Mouse (Mus musculus): ENCODE results near the gene Themis2.

DNA sequence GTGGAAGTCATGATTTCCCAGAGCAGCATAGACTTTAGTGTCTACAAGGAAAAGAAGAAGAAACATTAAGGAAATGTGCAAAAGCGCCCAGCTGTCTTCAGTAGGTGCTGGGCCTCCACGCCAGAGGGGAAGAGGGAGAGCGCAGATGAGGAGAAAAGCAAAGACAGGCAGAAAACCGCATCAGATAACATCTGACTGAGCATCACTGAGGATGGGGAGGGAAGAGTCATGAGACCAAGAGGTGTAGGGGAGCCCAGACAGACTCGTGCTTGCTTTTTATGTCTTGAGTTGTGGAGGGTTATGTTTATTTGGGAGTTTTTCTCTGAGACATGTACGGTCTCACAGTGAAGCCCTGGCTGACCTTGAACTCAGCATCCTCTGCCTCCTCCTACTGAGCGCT lies 54.7 kb downstream of the Themis2 start:
- no peak for TF ChIP-seq MAFK (IDR thresholded peaks at IDR 0.05; ENCODE audit: insufficient replicate concordance, low read length)
- TF ChIP-seq KAT2A (IDR thresholded peaks at IDR 0.05; ENCODE audit: insufficient replicate concordance, low read length), result no peak
- TF ChIP-seq CTCF (conservative IDR thresholded peaks at IDR 0.05 in 1 of 2, IDR thresholded peaks at IDR 0.05 in 1 of 2; ENCODE audit: low read depth in 2 of 2, low read length in 2 of 2), result no peak
- TF ChIP-seq RAD21 (IDR thresholded peaks at IDR 0.05; ENCODE audit: low read depth, low read length), result no peak
- TF ChIP-seq POLR2A (IDR thresholded peaks at IDR 0.05; ENCODE audit: low read depth, low read length), result no peak
- TF ChIP-seq JUN (IDR thresholded peaks at IDR 0.05; ENCODE audit: insufficient read depth, low read depth, low read length), result no peak
- no peak for TF ChIP-seq EP300 (IDR thresholded peaks at IDR 0.05; ENCODE audit: low read length)

Measured in CH12.LX (cell line).